Mouse (Mus musculus): Measurements from ENCODE around the gene Leo1. TPM values are rescaled to one million over a fixed set of nuclear protein-coding genes. Genes with fewer than 3 reads are reported as not detected.
"Not testable (repeated sequence)": the region's sequence is repeated elsewhere in the genome, so short reads cannot be mapped to it uniquely, and the experiment has no call there.

Gene Leo1
- polyA plus RNA-seq, 1 experiment from 2014 or later = 46.5 TPM

DNA sequence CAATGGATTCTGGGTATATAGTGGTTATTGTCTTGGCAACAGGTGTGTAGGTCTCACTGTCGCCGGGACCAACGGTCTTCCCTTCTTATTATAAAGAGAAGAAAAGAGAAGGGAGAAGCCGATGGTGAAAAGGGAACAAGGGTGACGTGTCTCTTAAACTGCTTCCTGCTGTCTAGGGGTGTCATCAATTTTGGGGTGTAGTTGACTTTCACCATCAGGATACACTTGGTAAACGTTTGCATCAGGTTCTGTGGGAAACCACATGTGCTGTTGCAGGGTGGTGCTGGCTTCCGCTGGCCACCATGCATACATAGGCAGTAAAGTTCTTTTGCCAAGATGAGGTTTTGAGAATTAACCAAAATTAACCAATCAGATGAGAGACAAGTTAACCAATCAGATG is 46.9 kb downstream of the Leo1 start:
- ATAC-seq (ENCODE audit: low FRiP score, low read depth); H3K9me3 ChIP-seq; H3K4me3 ChIP-seq; H3K9ac ChIP-seq; H3K27ac ChIP-seq; H3K4me1 ChIP-seq; H3K27me3 ChIP-seq; H3K4me2 ChIP-seq (replicated peaks); H3K36me3 ChIP-seq: not testable (repeated sequence)
- 94% methylated on average over 7 of the region's 7 CpGs for WGBS

- 78% methylated on average over 9 of the region's 9 CpGs for WGBS
- H3K9me3 ChIP-seq = no peaks in the 10 kb centered on the region
- H3K4me3 ChIP-seq = no peak overlapping the region
- H3K27me3 ChIP-seq = no peaks in the 10 kb centered on the region
- H3K4me2 ChIP-seq (replicated peaks) = no peak overlapping the region
- H3K36me3 ChIP-seq = peaks cover 26% of the 10 kb centered on the region
- H3K4me1 ChIP-seq = no peaks in the 10 kb centered on the region
- H3K27ac ChIP-seq = no peak overlapping the region
- no peak overlapping the region for H3K9ac ChIP-seq
- no peak for ATAC-seq (ENCODE audit: low FRiP score, low read depth)
These were observed 53.2 kb downstream of the Leo1 start for GRCm38 (mm10) chr9:75494407-75495005.

- Histone ChIP-seq H3K27ac (no peak overlapping the region), H3K9ac (no peak overlapping the region), H3K4me3 (no peak overlapping the region), H3K27me3 (no peaks in the 10 kb centered on the region), H3K4me2 (replicated peaks) (no peak overlapping the region), H3K36me3 (peaks cover 32% of the 10 kb centered on the region), H3K4me1 (no peaks in the 10 kb centered on the region), H3K9me3 (no peaks in the 10 kb centered on the region)
- 84% methylated on average over 10 of the region's 10 CpGs for WGBS
- ATAC-seq (ENCODE audit: low FRiP score, low read depth) = no peak
These were observed 54.6 kb downstream of the Leo1 start for GRCm38 (mm10) chr9:75495945-75496344.

DNA sequence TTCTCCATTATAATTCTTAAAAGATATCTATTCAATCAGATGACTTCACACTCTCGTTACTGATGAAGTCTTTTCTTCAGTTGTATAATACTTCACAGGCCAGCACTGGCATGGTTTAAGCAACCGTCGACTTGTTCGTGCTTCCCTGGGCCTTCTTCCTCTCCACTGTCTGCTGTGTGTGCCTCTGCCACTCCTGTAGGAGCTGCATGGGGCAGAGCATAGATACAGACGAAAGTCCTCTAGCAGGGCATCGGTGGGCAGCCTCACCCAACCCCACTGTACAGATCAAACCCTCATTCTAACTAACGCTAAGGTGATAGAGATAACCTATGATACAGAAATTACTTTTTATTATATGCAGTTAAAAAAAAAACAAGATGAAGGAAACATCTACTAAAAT is 57.2 kb downstream of the Leo1 start:
- Histone ChIP-seq H3K9me3 (no peaks in the 10 kb centered on the region), H3K4me3 (no peak overlapping the region), H3K27me3 (no peaks in the 10 kb centered on the region), H3K4me1 (no peaks in the 10 kb centered on the region), H3K27ac (no peak overlapping the region), H3K4me2 (replicated peaks) (no peak overlapping the region), H3K9ac (no peak overlapping the region), H3K36me3 (peaks cover 50% of the 10 kb centered on the region)
- no peak for ATAC-seq (ENCODE audit: low FRiP score, low read depth)
- WGBS = 90% methylated on average over 7 of the region's 7 CpGs

- H3K36me3 ChIP-seq = peaks cover 72% of the 10 kb centered on the region
- no peaks in the 10 kb centered on the region for H3K4me1 ChIP-seq
- 95% methylated on average over 6 of the region's 6 CpGs for WGBS
These were observed 63.0 kb downstream of the Leo1 start for GRCm38 (mm10) chr9:75504311-75504710.

GRCm38 (mm10) chr9:75511236-75511939 is 70.1 kb downstream of the Leo1 start:
- H3K9ac ChIP-seq = no peak overlapping the region
- no peaks in the 10 kb centered on the region for H3K4me1 ChIP-seq
- ATAC-seq (ENCODE audit: low FRiP score, low read depth) = no peak
- WGBS = 90% methylated on average over 8 of the region's 8 CpGs
- H3K4me2 ChIP-seq (replicated peaks) = no peak overlapping the region
- no peaks in the 10 kb centered on the region for H3K27me3 ChIP-seq
- peaks cover 75% of the 10 kb centered on the region for H3K36me3 ChIP-seq
- H3K27ac ChIP-seq = no peak overlapping the region
- H3K4me3 ChIP-seq = no peak overlapping the region
- H3K9me3 ChIP-seq = no peaks in the 10 kb centered on the region

More at GRCm38 (mm10) chr9:75504311-75504710, 63.0 kb downstream of the Leo1 start:
- Histone ChIP-seq H3K27ac (no peak overlapping the region), H3K9ac (no peak overlapping the region), H3K9me3 (no peaks in the 10 kb centered on the region), H3K4me3 (no peak overlapping the region), H3K27me3 (no peaks in the 10 kb centered on the region), H3K4me2 (replicated peaks) (no peak overlapping the region)
- no peak for ATAC-seq (ENCODE audit: low FRiP score, low read depth)

DNA sequence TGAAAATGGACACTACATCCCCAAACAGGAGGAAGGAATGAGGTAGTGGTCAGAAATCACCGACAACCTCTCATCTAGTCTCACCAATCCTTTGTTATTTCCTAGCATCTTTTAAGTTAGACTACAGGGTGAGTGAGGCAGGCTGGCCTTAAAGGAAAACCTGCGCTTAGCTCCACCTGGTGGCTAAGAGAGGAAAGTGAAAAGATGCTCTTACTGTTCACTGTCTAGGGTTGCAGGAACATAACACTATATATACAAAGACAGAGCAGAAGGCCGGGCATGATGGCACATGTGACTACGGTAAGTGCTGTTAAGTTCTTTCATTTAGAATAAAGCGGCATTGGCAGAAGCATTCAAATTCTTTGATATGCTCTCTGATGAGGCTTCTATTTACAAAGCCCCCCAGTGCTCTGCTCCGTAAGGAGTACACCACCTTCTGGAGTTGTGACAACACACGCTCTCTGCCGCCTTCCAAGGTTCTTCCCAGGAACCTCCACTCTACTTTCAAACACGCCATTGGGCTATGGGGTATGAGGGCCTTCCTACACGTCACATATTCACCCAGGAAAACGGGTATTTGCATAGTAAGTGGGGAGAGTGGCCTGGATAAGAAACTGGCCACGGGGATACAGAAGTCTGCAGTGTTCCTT is 74.3 kb downstream of the Leo1 start:
- Histone ChIP-seq H3K4me3 (no peak overlapping the region), H3K36me3 (peaks cover 45% of the 10 kb centered on the region), H3K4me1 (no peaks in the 10 kb centered on the region), H3K27me3 (no peaks in the 10 kb centered on the region), H3K27ac (no peak overlapping the region), H3K4me2 (replicated peaks) (no peak overlapping the region), H3K9ac (no peak overlapping the region), H3K9me3 (no peaks in the 10 kb centered on the region)
- WGBS = 63% methylated on average over 12 of the region's 12 CpGs
- ATAC-seq (ENCODE audit: low FRiP score, low read depth) = peak; percentile 54; the same call in 1 of the 2 replicates

Other genes starting within 250 kb of the Leo1 start
- 0.14 and 0.24 TPM in 2 replicates for gene Myo5c, start 209.5 kb upstream of the Leo1 start, polyA plus RNA-seq (2015; fragmentation: Nextera tagmentation; extraction: Ambion mirVana)
- gene Gnb5, start 135.2 kb upstream of the Leo1 start, polyA plus RNA-seq (2015; fragmentation: Nextera tagmentation; extraction: Ambion mirVana) = 27.3 and 33.9 TPM in 2 replicates
- not detected in 2 replicates for gene Bcl2l10, start 93.8 kb upstream of the Leo1 start, polyA plus RNA-seq (2015; fragmentation: Nextera tagmentation; extraction: Ambion mirVana)
- 90.0 and 91.1 TPM in 2 replicates for gene Mapk6, start 31.5 kb upstream of the Leo1 start, polyA plus RNA-seq (2015; fragmentation: Nextera tagmentation; extraction: Ambion mirVana)
- 105 and 111 TPM in 2 replicates for gene Tmod3, start 118.1 kb downstream of the Leo1 start, polyA plus RNA-seq (2015; fragmentation: Nextera tagmentation; extraction: Ambion mirVana)
- gene Tmod2, start 169.8 kb downstream of the Leo1 start, polyA plus RNA-seq (2015; fragmentation: Nextera tagmentation; extraction: Ambion mirVana) = 26.5 and 27.7 TPM in 2 replicates
- 36.7 and 38.3 TPM in 2 replicates for gene Lysmd2, start 184.2 kb downstream of the Leo1 start, polyA plus RNA-seq (2015; fragmentation: Nextera tagmentation; extraction: Ambion mirVana)
- gene Scg3, start 242.5 kb downstream of the Leo1 start, polyA plus RNA-seq (2015; fragmentation: Nextera tagmentation; extraction: Ambion mirVana) = 0.57 and 0.84 TPM in 2 replicates